Mouse (Mus musculus) lung, postnatal 0 days (tissue): Measurements from ENCODE around the gene Wbp1. TPM values are rescaled to one million over a fixed set of nuclear protein-coding genes. Genes with fewer than 3 reads are reported as not detected.
A peak's percentile ranks its signal among the peaks of the same experiment; 100 is the strongest.

Experiments
- ATAC-seq: fragments of 200-750 bp; cut with Nextera tagmentation; 2 replicates; pipeline ENCODE4 v1.8.0; 2017; ENCODE audit warnings: moderate library complexity
- DNase-seq: peaks from one replicate; pipeline ENCODE4 v3.0.0-alpha.2; 2016; ENCODE audit warnings: low spot score
- H3K27ac ChIP-seq: fragments of 300-500 bp; sonication (generic); 2 replicates; pipeline ENCODE4 v1.5.1; 2014; ENCODE audit warnings: antibody characterized with exemption, mild to moderate bottlenecking, low read length, mixed read lengths
- H3K27me3 ChIP-seq: fragments of 300-500 bp; sonication (generic); replicated peaks from 2 replicates; pipeline ENCODE4 v1.6.1; 2014; ENCODE audit warnings: low read length, mixed read lengths; ENCODE audit not compliant: insufficient read depth
- H3K36me3 ChIP-seq: fragments of 300-500 bp; sonication (generic); 2 replicates; pipeline ENCODE4 v1.6.1; 2014; ENCODE audit warnings: low read length, mixed read lengths; ENCODE audit not compliant: insufficient read depth
- H3K4me1 ChIP-seq: fragments of 300-500 bp; sonication (generic); 2 replicates; pipeline ENCODE4 v1.6.1; 2014; ENCODE audit warnings: antibody characterized with exemption, low read depth, low read length, mixed read lengths; ENCODE audit not compliant: insufficient read depth
- H3K4me2 ChIP-seq: fragments of 300-500 bp; sonication (generic); replicated peaks from 2 replicates; pipeline ENCODE4 v1.6.1; 2014; ENCODE audit warnings: low read depth, mild to moderate bottlenecking, low read length, moderate library complexity, mixed read lengths
- H3K4me3 ChIP-seq: fragments of 300-500 bp; sonication (generic); 2 replicates; pipeline ENCODE4 v1.5.1; 2014; ENCODE audit warnings: low read depth, low read length
- H3K9ac ChIP-seq: fragments of 300-500 bp; sonication (generic); replicated peaks from 2 replicates; pipeline ENCODE4 v1.6.1; 2014; ENCODE audit warnings: low read depth, mild to moderate bottlenecking
- H3K9me3 ChIP-seq: fragments of 300-500 bp; sonication (generic); 2 replicates; pipeline ENCODE4 v1.6.1; 2016; ENCODE audit warnings: low read length, mixed read lengths
- CTCF ChIP-seq: IDR thresholded peaks from 2 replicates; pipeline ENCODE4 v1.5.1; 2016; ENCODE audit warnings: antibody characterized with exemption, mild to moderate bottlenecking
- EP300 ChIP-seq: IDR thresholded peaks from 2 replicates; pipeline ENCODE4 v1.6.1; 2016; ENCODE audit warnings: antibody characterized with exemption, mild to moderate bottlenecking, control low read depth
- WGBS: fragments of 180-500 bp; shearing (Covaris S2); extraction: QIAGEN DNeasy Blood & Tissue Kit; methylation state at CpG from one replicate; pipeline ENCODE4 v1.1.7; 2014; 5-methylcytosine and 5-hydroxymethylcytosine counted together
- polyA plus RNA-seq: library from polyadenylated mRNA; unstranded; fragments of >200 nt; fragmentation: Nextera tagmentation; extraction: Ambion mirVana; gene quantifications from 2 replicates; pipeline ENCODE4 v1.2.1, GENCODE M21; 2015

Wbp1 gene
- polyA plus RNA-seq, 1 experiment from 2014 or later: 57.9 TPM

GRCm38 (mm10) chr6:83083497-83083896 lies 37.9 kb downstream of the Wbp1 start:
- 25% methylated on average over 5 of the region's 5 CpGs for WGBS
- no peaks in the 10 kb centered on the region for H3K36me3 ChIP-seq
- H3K27me3 ChIP-seq: peaks cover 27% of the 10 kb centered on the region; the same call in 1 of the 2 replicates
- H3K4me1 ChIP-seq: peaks cover 5% of the 10 kb centered on the region
- no peak for TF ChIP-seq EP300
- no peak for TF ChIP-seq CTCF
- DNase-seq (no peak), ATAC-seq (no peak)
- no peak overlapping the region for H3K27ac ChIP-seq
- no peak overlapping the region for H3K9ac ChIP-seq
- H3K4me3 ChIP-seq: no peak overlapping the region
- H3K9me3 ChIP-seq: no peaks in the 10 kb centered on the region
- H3K4me2 ChIP-seq: no peak overlapping the region

- H3K27ac ChIP-seq: no peak overlapping the region
- no peaks in the 10 kb centered on the region for H3K4me1 ChIP-seq
- no peaks in the 10 kb centered on the region for H3K9me3 ChIP-seq
- no peak overlapping the region for H3K4me2 ChIP-seq
- H3K4me3 ChIP-seq: no peak overlapping the region
- TF ChIP-seq EP300: no peak
- TF ChIP-seq CTCF: no peak
- no peaks in the 10 kb centered on the region for H3K36me3 ChIP-seq
- DNase-seq (no peak), ATAC-seq (no peak)
- no peak overlapping the region for H3K9ac ChIP-seq
- WGBS: 81% methylated on average over 5 of the region's 5 CpGs
- H3K27me3 ChIP-seq: peaks cover 9% of the 10 kb centered on the region; the same call in 1 of the 2 replicates
Observed at GRCm38 (mm10) chr6:83080210-83080609, 41.1 kb downstream of the Wbp1 start.

GRCm38 (mm10) chr6:83078324-83078858 lies 43.0 kb downstream of the Wbp1 start:
- Histone ChIP-seq H3K9ac (peak overlapping the region; percentile 70), H3K4me1 (no peaks in the 10 kb centered on the region), H3K9me3 (no peaks in the 10 kb centered on the region), H3K27me3 (0 out of 2 replicates have a peak, but pooled peaks cover under 1% of the 10 kb centered on the region), H3K4me3 (peak overlapping the region; percentile 74), H3K36me3 (no peaks in the 10 kb centered on the region), H3K4me2 (peak overlapping the region; percentile 98), H3K27ac (peak overlapping the region; percentile 65; the same call in 1 of the 2 replicates)
- under 1% methylated on average over 46 of the region's 46 CpGs for WGBS
- peak; percentile 97 for DNase-seq
- ATAC-seq: peak; percentile 97
- TF ChIP-seq CTCF (peak; percentile 79), EP300 (no peak)

GRCm38 (mm10) chr6:83077630-83078323 lies 43.6 kb downstream of the Wbp1 start, which contains the start of gene Pcgf1:
Gene Pcgf1 (plus strand): TSS chr6:83077869.
- under 1% methylated on average over 54 of the region's 54 CpGs for WGBS
- TF ChIP-seq CTCF (no peak), EP300 (no peak)
- Histone ChIP-seq H3K27me3 (peaks cover under 1% of the 10 kb centered on the region; the same call in 1 of the 2 replicates), H3K9me3 (no peaks in the 10 kb centered on the region), H3K36me3 (no peaks in the 10 kb centered on the region), H3K4me2 (peak within 1 kb of the TSS; percentile 98), H3K27ac (peak within 1 kb of the TSS; percentile 65; the same call in 1 of the 2 replicates), H3K4me3 (peak within 1 kb of the TSS; percentile 74), H3K9ac (peak within 1 kb of the TSS; percentile 70), H3K4me1 (no peaks in the 10 kb centered on the region)
- ATAC-seq: peak; percentile 40
- no peak for DNase-seq

GRCm38 (mm10) chr6:83074979-83075378 lies 46.4 kb downstream of the Wbp1 start:
- H3K27me3 ChIP-seq: peaks cover 28% of the 10 kb centered on the region
- H3K27ac ChIP-seq: no peak overlapping the region
- H3K9ac ChIP-seq: no peak overlapping the region
- no peak overlapping the region for H3K4me3 ChIP-seq
- no peaks in the 10 kb centered on the region for H3K36me3 ChIP-seq
- 9% methylated on average over 2 of the region's 2 CpGs for WGBS
- no peaks in the 10 kb centered on the region for H3K4me1 ChIP-seq
- DNase-seq: peak; percentile 33
- no peak for ATAC-seq
- TF ChIP-seq CTCF (peak; percentile 34), EP300 (no peak)
- no peaks in the 10 kb centered on the region for H3K9me3 ChIP-seq
- H3K4me2 ChIP-seq: no peak overlapping the region

- Histone ChIP-seq H3K9ac (no peak overlapping the region), H3K4me3 (no peak overlapping the region), H3K4me1 (peaks cover 3% of the 10 kb centered on the region; the same call in 1 of the 2 replicates), H3K27ac (no peak overlapping the region), H3K36me3 (no peaks in the 10 kb centered on the region), H3K4me2 (no peak overlapping the region), H3K27me3 (peaks cover 62% of the 10 kb centered on the region), H3K9me3 (no peaks in the 10 kb centered on the region)
- DNase-seq (no peak), ATAC-seq (no peak)
- whole genome bisulfite sequencing: 3% methylated on average over 22 of the region's 24 CpGs
- TF ChIP-seq CTCF (no peak), EP300 (no peak)
Observed at GRCm38 (mm10) chr6:83071220-83071619, 50.1 kb downstream of the Wbp1 start.
